Mouse (Mus musculus): ENCODE measurements around the gene Foxa1.
A peak's percentile ranks its signal among the peaks of the same experiment; 100 is the strongest.

The Foxa1 gene

GRCm38 (mm10) chr12:57541118-57541517 is 5.6 kb downstream of the Foxa1 start:
- DNase-seq (ENCODE audit: low spot score in 2 of 2), result no peak

- no peak for DNase-seq (ENCODE audit: low spot score in 2 of 2)
Observed at GRCm38 (mm10) chr12:57539551-57539985, 7.1 kb downstream of the Foxa1 start.

DNA sequence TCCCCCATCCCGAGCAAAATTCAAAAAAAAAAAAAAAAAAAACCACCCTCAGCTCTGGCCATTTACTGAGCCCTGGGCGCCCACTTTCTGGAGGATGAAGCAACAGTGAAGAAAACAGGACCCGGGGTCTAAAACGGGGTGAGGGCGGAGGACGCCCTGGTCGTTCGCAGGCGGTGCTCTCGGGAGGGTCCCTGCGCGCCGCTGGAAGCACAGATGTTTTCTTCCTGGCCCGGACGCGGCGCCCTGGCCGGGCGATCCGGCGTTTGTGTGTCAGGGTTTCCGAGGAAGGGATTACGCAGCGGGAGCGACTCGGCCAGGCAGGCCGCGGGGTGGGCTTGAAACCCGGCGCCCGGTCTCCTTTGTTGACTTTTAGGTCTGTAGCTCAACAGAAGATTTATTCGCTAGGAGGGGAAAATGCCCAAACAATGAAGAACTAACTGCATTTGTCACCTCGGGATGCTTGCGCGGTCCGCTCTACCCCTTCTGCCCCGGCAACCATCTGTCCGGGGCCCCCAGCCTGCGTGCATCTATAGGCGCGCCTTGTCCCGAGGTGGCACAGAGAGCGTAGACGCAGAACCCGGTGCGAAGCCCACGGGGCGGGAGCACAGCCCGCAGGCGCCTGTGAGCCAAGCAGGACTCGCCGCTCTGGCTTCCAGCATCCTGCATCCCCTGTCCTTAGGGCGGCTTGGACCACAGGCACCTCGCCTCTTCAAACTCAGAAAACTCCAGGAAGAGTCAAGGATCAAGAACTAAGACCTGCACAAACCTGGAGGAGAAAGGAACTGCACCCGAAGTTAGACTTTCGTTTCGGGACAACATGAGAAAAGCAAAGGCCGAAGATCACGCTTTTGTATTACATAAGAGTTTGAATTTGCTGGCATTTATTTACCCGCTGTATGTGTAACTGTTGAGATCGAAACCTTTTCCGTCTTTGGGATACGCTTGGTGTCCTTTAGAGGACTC is 7.8 kb downstream of the Foxa1 start:
- DNase-seq (ENCODE audit: low spot score in 2 of 2), result no peak

- no peak for DNase-seq (ENCODE audit: low spot score in 2 of 2)
Observed at GRCm38 (mm10) chr12:57537791-57538587, 8.7 kb downstream of the Foxa1 start.

- no peak for DNase-seq (ENCODE audit: low spot score in 2 of 2)
Observed at GRCm38 (mm10) chr12:57536909-57537670, 9.6 kb downstream of the Foxa1 start.

DNA sequence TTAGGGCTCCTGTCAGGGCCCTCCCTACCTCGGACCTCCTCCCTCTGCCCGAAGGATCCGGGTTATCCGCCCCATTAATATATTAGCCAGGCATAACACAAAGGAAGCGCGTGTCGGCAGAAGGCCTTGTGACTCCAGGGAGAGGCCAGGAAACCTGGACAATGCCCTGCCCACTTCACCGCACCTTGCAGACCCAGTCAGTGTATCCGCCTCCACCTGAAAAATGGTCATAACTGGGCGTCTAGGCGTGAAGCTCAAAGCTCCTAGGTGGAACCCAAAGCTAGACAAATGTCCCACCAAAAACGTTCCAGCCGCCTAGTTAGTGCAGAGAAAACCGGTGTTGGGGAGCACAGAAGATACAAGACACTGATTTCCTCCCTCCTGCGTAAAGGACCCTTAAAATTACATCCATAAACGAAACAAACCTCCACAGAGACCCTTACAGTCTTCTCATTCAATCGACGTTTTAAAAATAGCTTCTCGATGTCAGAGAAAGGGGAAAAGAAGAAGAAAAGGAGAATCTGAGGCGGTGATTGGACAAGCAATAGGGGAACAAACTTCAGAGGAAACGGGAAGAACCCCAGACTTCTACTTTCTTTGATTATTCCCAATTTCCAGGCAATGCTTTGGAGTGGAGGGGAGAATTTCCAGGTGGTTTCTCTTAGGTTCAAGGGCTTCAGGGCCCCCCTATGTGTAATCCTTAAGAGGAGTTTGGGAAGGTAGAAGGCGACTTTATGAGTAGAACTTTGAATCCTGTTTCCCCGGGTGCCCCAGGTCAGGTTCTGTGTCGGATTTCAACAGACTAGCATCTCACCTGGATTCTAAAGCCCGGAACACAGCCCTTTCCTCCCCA is 10.4 kb downstream of the Foxa1 start:
- no peak for DNase-seq (ENCODE audit: low spot score in 2 of 2)

GRCm38 (mm10) chr12:57534879-57535611 is 11.7 kb downstream of the Foxa1 start:
- no peak for DNase-seq (ENCODE audit: low spot score in 2 of 2)

- no peak for DNase-seq (ENCODE audit: low spot score in 2 of 2)
Observed at GRCm38 (mm10) chr12:57534517-57534878, 12.2 kb downstream of the Foxa1 start.

DNA sequence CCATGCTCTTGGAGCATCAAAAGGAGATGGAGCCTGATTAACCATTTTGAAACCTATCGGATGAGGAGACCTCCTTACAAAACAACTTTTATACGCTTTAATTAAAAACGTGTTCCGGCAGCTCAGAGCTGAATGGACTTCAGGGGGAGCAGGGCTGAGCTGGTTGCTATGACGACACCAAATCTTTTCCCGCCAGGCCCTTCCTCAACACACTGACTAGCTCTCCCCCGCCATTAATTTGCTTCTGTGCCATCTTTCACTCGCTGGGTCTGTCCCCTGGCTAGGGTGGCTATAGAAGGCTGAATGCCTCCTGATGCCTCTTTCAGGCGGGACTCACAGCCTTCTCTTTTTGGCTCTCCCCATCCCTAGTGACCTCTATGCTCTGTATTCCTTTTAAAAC is 16.2 kb downstream of the Foxa1 start:
- no peak for DNase-seq (ENCODE audit: low spot score in 2 of 2)

GRCm38 (mm10) chr12:57528335-57528734 is 18.4 kb downstream of the Foxa1 start:
- no peak for DNase-seq (ENCODE audit: low spot score in 2 of 2)

- peak in 1 of 2 experiments; percentile 34 for DNase-seq (ENCODE audit: low spot score in 2 of 2)
Observed at GRCm38 (mm10) chr12:57515702-57516377, 30.9 kb downstream of the Foxa1 start.

- no peak for DNase-seq (ENCODE audit: low spot score in 2 of 2)
Observed at GRCm38 (mm10) chr12:57514552-57514951, 32.2 kb downstream of the Foxa1 start.

DNA sequence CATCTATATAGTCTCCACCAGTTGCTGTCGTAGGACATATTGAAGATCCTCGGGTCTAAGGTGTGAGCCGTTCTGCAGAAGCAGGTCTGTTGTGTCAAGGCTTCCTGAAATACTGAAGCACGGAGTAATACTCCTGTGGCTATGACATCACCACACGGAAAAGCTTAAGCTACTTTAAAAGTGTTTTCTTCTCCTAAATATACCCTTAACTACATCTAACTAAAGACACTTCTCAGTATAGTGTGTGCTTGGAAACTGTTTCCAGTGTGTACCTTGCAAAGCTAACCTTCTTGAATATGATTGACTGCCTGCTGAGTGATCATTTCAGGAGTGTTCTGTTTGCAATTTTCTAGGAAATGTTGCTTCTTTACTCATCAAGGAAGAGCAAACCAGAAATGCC is 35.2 kb downstream of the Foxa1 start:
- DNase-seq (ENCODE audit: low spot score in 2 of 2), result no peak

DNA sequence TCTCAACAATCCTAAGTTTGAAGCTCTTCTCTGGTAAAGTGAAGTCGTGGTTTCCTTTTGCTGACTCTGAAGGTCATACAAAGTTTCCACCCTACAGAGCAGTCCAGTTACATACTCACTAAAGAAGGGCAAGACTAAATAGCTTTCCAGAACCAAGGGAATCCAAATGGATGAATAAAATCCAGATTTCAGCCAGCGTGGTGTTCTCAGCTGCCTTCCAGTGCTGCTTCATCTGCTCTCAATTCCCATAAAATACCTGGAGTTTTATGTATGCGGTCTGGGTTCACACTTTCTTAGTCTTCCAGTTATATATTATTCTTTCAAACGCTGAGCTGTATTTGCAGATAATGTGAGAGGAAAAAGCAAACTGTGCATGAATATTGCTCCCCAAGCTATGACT is 35.6 kb downstream of the Foxa1 start:
- no peak for DNase-seq (ENCODE audit: low spot score in 2 of 2)

DNA sequence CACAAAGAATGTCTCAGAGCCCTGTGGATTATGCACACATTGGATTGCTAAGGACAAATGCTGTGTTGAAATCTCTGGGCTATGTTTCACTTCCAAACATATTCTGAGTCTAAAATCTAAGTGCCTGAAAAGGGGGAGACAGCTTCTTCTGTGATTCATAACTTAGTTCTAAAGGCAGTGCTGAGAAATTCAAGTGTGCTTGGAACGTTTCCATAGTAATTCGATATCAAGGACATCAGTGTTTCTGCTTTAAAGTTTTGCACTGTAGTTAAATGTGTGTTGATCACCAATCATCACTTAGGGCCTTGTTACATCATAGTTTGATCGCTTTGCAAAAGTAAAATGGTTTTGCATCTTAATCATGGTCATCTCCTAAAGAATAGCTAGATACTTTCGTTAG is 37.0 kb downstream of the Foxa1 start:
- no peak for DNase-seq (ENCODE audit: low spot score in 2 of 2)

GRCm38 (mm10) chr12:57508938-57509337 is 37.8 kb downstream of the Foxa1 start:
- peak in 1 of 2 experiments; percentile 24 for DNase-seq (ENCODE audit: low spot score in 2 of 2)

GRCm38 (mm10) chr12:57505329-57505728 is 41.4 kb downstream of the Foxa1 start:
- no peak for DNase-seq (ENCODE audit: low spot score in 2 of 2)

- DNase-seq (ENCODE audit: low spot score in 2 of 2), result no peak
Observed at GRCm38 (mm10) chr12:57500246-57500645, 46.5 kb downstream of the Foxa1 start.

- DNase-seq (ENCODE audit: low spot score in 2 of 2), result no peak
Observed at GRCm38 (mm10) chr12:57496347-57497119, 50.2 kb downstream of the Foxa1 start.
